Mouse (Mus musculus) CH12.LX (cell line): ENCODE results near the gene Rpl18. TPM values are rescaled to one million over a fixed set of nuclear protein-coding genes. Genes with fewer than 3 reads are reported as not detected.

Experiments used
- DNase-seq: peaks from one replicate; pipeline ENCODE4 v3.0.0-alpha.2; 2013; ENCODE audit errors: extremely low read depth
- H3K27ac ChIP-seq: 2 replicates; pipeline ENCODE4 v1.5.1; 2012; ENCODE audit warnings: low read depth, mild to moderate bottlenecking, control low read depth, moderate library complexity; ENCODE audit not compliant: insufficient read depth
- H3K27me3 ChIP-seq: replicated peaks from 2 replicates; pipeline ENCODE3; 2012; ENCODE audit warnings: inconsistent platforms
- H3K36me3 ChIP-seq, 2 experiments: replicated peaks in 1 of 2; 2 replicates each; pipeline versions ENCODE3 to v1.6.1; 2012; ENCODE audit warnings: inconsistent platforms in 1 of 2, low read length in 1 of 2, mild to moderate bottlenecking in 1 of 2, mixed read lengths in 1 of 2, moderate library complexity in 1 of 2; ENCODE audit not compliant: control insufficient read depth in 1 of 2, insufficient read depth in 1 of 2
- H3K4me1 ChIP-seq, 2 experiments: 2 replicates each; pipeline ENCODE4 v1.6.1; 2012; ENCODE audit warnings: inconsistent platforms in 1 of 2, moderate library complexity in 1 of 2; ENCODE audit not compliant: insufficient read depth in 2 of 2, control insufficient read depth in 1 of 2
- H3K4me2 ChIP-seq: 2 replicates; pipeline ENCODE4 v1.6.1; 2012; ENCODE audit warnings: low read depth, mild to moderate bottlenecking, control low read depth; ENCODE audit not compliant: poor library complexity, insufficient read depth, severe bottlenecking
- H3K4me3 ChIP-seq, 3 experiments: fragments of 150-350 bp in 1 of 3; sonication (generic) in 1 of 3; replicated peaks in 1 of 3; 2 replicates each; pipeline versions ENCODE3 to v1.5.1; 2011 to 2012; ENCODE audit warnings: low read depth in 2 of 3, low read length in 2 of 3, mild to moderate bottlenecking in 2 of 3, moderate library complexity in 2 of 3, control low read depth in 1 of 3, improper control_type of control experiment in 1 of 3, inconsistent platforms in 1 of 3, mixed read lengths in 1 of 3; ENCODE audit not compliant: poor library complexity in 1 of 3
- H3K79me2 ChIP-seq: replicated peaks from 2 replicates; pipeline ENCODE4 v1.6.1; 2012; ENCODE audit warnings: mild to moderate bottlenecking, moderate library complexity; ENCODE audit not compliant: control insufficient read depth, poor library complexity, insufficient read depth, severe bottlenecking; ENCODE audit errors: extremely low read depth
- H3K9ac ChIP-seq: 2 replicates; pipeline ENCODE4 v1.6.1; 2012; ENCODE audit warnings: low read depth, mild to moderate bottlenecking, control low read depth, moderate library complexity; ENCODE audit not compliant: insufficient read depth
- H3K9me3 ChIP-seq: replicated peaks from 2 replicates; pipeline ENCODE3; 2012; ENCODE audit warnings: low read length, inconsistent platforms, mixed read lengths
- CHD2 ChIP-seq: IDR thresholded peaks from 2 replicates; pipeline ENCODE4 v1.6.1; 2011; ENCODE audit warnings: low read length, improper control_type of control experiment
- E2F4 ChIP-seq: IDR thresholded peaks from 2 replicates; pipeline ENCODE4 v1.6.1; 2011; ENCODE audit warnings: low read depth, low read length, improper control_type of control experiment; ENCODE audit not compliant: insufficient replicate concordance
- ELF1 ChIP-seq: IDR thresholded peaks from 2 replicates; pipeline ENCODE4 v1.6.1; 2014; ENCODE audit warnings: low read depth, mild to moderate bottlenecking, inconsistent platforms, low read length, improper control_type of control experiment
- EP300 ChIP-seq: IDR thresholded peaks from 2 replicates; pipeline ENCODE4 v1.6.1; 2011; ENCODE audit warnings: low read length, improper control_type of control experiment
- HCFC1 ChIP-seq: IDR thresholded peaks from 2 replicates; pipeline ENCODE4 v1.6.1; 2012; ENCODE audit warnings: low read depth, mild to moderate bottlenecking, inconsistent platforms, low read length, improper control_type of control experiment
- IRF4 ChIP-seq: IDR thresholded peaks from 2 replicates; pipeline ENCODE4 v1.6.1; 2014; ENCODE audit warnings: low read depth, mild to moderate bottlenecking, inconsistent platforms, low read length, improper control_type of control experiment
- JUN ChIP-seq: IDR thresholded peaks from 2 replicates; pipeline ENCODE4 v1.6.1; 2011; ENCODE audit warnings: low read depth, mild to moderate bottlenecking, low read length, improper control_type of control experiment, moderate library complexity; ENCODE audit not compliant: insufficient read depth
- MAX ChIP-seq: IDR thresholded peaks from 2 replicates; pipeline ENCODE4 v1.6.1; 2011; ENCODE audit warnings: low read length, improper control_type of control experiment
- MAZ ChIP-seq: IDR thresholded peaks from 2 replicates; pipeline ENCODE4 v1.6.1; 2012; ENCODE audit warnings: low read depth, mild to moderate bottlenecking, inconsistent platforms, low read length, improper control_type of control experiment, moderate library complexity
- MEF2A ChIP-seq: IDR thresholded peaks from 2 replicates; pipeline ENCODE4 v1.6.1; 2014; ENCODE audit warnings: low read depth, mild to moderate bottlenecking, inconsistent platforms, low read length, improper control_type of control experiment, borderline replicate concordance
- MXI1 ChIP-seq: IDR thresholded peaks from 2 replicates; pipeline ENCODE4 v1.6.1; 2011; ENCODE audit warnings: mild to moderate bottlenecking, low read depth, low read length, improper control_type of control experiment
- PAX5 ChIP-seq: IDR thresholded peaks from 2 replicates; pipeline ENCODE4 v1.6.1; 2012; ENCODE audit warnings: low read length, inconsistent platforms, mixed read lengths
- POLR2AphosphoS2 ChIP-seq: IDR thresholded peaks from 2 replicates; pipeline ENCODE4 v1.6.1; 2011; ENCODE audit warnings: low read depth, low read length, improper control_type of control experiment
- RCOR1 ChIP-seq: conservative IDR thresholded peaks from 2 replicates; pipeline ENCODE4 v1.6.1; 2012; ENCODE audit warnings: low read depth, mild to moderate bottlenecking, inconsistent platforms, low read length, improper control_type of control experiment
- SIN3A ChIP-seq: IDR thresholded peaks from 2 replicates; pipeline ENCODE4 v1.6.1; 2012; ENCODE audit warnings: low read length, improper control_type of control experiment, inconsistent platforms
- SMC3 ChIP-seq: IDR thresholded peaks from 2 replicates; pipeline ENCODE4 v1.6.1; 2011; ENCODE audit warnings: low read depth, low read length, improper control_type of control experiment
- TBP ChIP-seq: conservative IDR thresholded peaks from 2 replicates; pipeline ENCODE4 v1.6.1; 2011; ENCODE audit warnings: low read depth, low read length, improper control_type of control experiment
- UBTF ChIP-seq: IDR thresholded peaks from 2 replicates; pipeline ENCODE4 v1.6.1; 2012; ENCODE audit warnings: low read depth, mild to moderate bottlenecking, inconsistent platforms, low read length, improper control_type of control experiment, moderate library complexity
- ZKSCAN1 ChIP-seq: IDR thresholded peaks from 2 replicates; pipeline ENCODE4 v1.6.1; 2012; ENCODE audit warnings: low read depth, inconsistent platforms, low read length, improper control_type of control experiment, borderline replicate concordance
- ZMIZ1 ChIP-seq: IDR thresholded peaks from 2 replicates; pipeline ENCODE4 v1.6.1; 2012; ENCODE audit warnings: low read depth, mild to moderate bottlenecking, inconsistent platforms, low read length, improper control_type of control experiment
- ZNF384 ChIP-seq: IDR thresholded peaks from 2 replicates; pipeline ENCODE4 v1.6.1; 2012; ENCODE audit warnings: low read depth, low read length, improper control_type of control experiment, inconsistent platforms
- dilution Hi-C: fragments of 300-500 bp; cut with MboI; formaldehyde crosslinking; loops from 2 replicates; pipeline ENCODE4 v1.14.3; 2020; ENCODE audit warnings: low sequenced_read_pairs; ENCODE audit not compliant: extremely low pct_unique_long_range_greater_than_20kb, extremely low pct_ligation_motif_present
- in situ Hi-C: fragments of 300-500 bp; cut with MboI; formaldehyde crosslinking; loops from 3 replicates; pipeline ENCODE4 v1.14.3; 2019; ENCODE audit warnings: low sequenced_read_pairs, low pct_ligation_motif_present, low pct_unique_long_range_greater_than_20kb, mixed read lengths
- polyA plus RNA-seq: library from polyadenylated mRNA; unstranded; fragments of >175 nt; gene quantifications from 2 replicates; pipeline ENCODE4 v1.2.1, GENCODE M21; 2012; ENCODE audit warnings: low read depth; ENCODE audit not compliant: insufficient read length
- total RNA-seq, 2 experiments: library from RNA; depleted of rRNA; stranded (reverse); fragments of 300-350 nt in 1 of 2; fragments of >200 nt in 1 of 2; gene quantifications; 2 replicates each; pipeline ENCODE4 v1.2.3; 2012 to 2014

Rpl18 gene
- total and polyA plus RNA-seq, 3 experiments, result 2,393 to 3,766 (median 3,204) TPM

- dilution Hi-C loops, result no loop called here
- no peaks in the 10 kb centered on the region for H3K36me3 ChIP-seq
- H3K4me2 ChIP-seq, result no peak overlapping the region
These were observed 12.9 kb upstream of the Rpl18 start for GRCm38 (mm10) chr7:45702316-45702715.

GRCm38 (mm10) chr7:45702809-45703520, 12.3 kb upstream of the Rpl18 start:
- in situ Hi-C loops (no loop called here), dilution Hi-C loops (no loop called here)
- TF ChIP-seq MEF2A (no peak), ZNF384 (no peak)
- no peaks in the 10 kb centered on the region for H3K9me3 ChIP-seq
- no peaks in the 10 kb centered on the region for H3K36me3 ChIP-seq
- no peak overlapping the region; the same call in 1 of the 2 replicates for H3K4me2 ChIP-seq
- no peaks in the 10 kb centered on the region for H3K27me3 ChIP-seq
- H3K4me1 ChIP-seq, result peaks cover 3 to 58% of the 10 kb centered on the region in 2 experiments; a peak in 3 of 4 replicates
- no peak overlapping the region for H3K27ac ChIP-seq
- no peak overlapping the region for H3K9ac ChIP-seq
- H3K79me2 ChIP-seq, result no peaks in the 10 kb centered on the region
- H3K4me3 ChIP-seq, result no peak overlapping the region
- no peak for DNase-seq

More at GRCm38 (mm10) chr7:45702316-45702715, 12.9 kb upstream of the Rpl18 start:
- TF ChIP-seq ZMIZ1 (no peak), MAZ (no peak), MAX (no peak), PAX5 (no peak), ZKSCAN1 (no peak), HCFC1 (no peak), SMC3 (no peak), MEF2A (no peak), MXI1 (no peak)
- Histone ChIP-seq H3K4me3 (no peak overlapping the region), H3K9me3 (no peaks in the 10 kb centered on the region), H3K27me3 (no peaks in the 10 kb centered on the region), H3K79me2 (no peaks in the 10 kb centered on the region), H3K27ac (no peak overlapping the region), H3K4me1 (peaks cover 3 to 57% of the 10 kb centered on the region in 2 experiments; a peak in 3 of 4 replicates), H3K9ac (no peak overlapping the region)
- no peak for DNase-seq
- in situ Hi-C loops, result no loop called here

- in situ Hi-C loops (no loop called here), dilution Hi-C loops (no loop called here)
- H3K4me3 ChIP-seq, result peak overlapping the region; percentile 44 to 55 (median 46)
- H3K27me3 ChIP-seq, result no peaks in the 10 kb centered on the region
- H3K36me3 ChIP-seq, result no peaks in the 10 kb centered on the region
- peak overlapping the region; percentile 58; the same call in 1 of the 2 replicates for H3K9ac ChIP-seq
- H3K4me2 ChIP-seq, result peak overlapping the region; percentile 91
- H3K27ac ChIP-seq, result peak overlapping the region; percentile 66
- no peaks in the 10 kb centered on the region for H3K9me3 ChIP-seq
- H3K79me2 ChIP-seq, result no peaks in the 10 kb centered on the region
- TF ChIP-seq ELF1 (no peak), RCOR1 (no peak), CHD2 (no peak), PAX5 (no peak), ZNF384 (no peak), UBTF (no peak), EP300 (no peak), MAZ (no peak), IRF4 (no peak), SIN3A (no peak), E2F4 (no peak), ZKSCAN1 (no peak), JUN (no peak), POLR2AphosphoS2 (no peak), TBP (no peak), MEF2A (no peak), MXI1 (no peak)
- peaks cover 3 to 60% of the 10 kb centered on the region in 2 experiments; a peak in 3 of 4 replicates for H3K4me1 ChIP-seq
- no peak for DNase-seq
These were observed 11.7 kb upstream of the Rpl18 start for GRCm38 (mm10) chr7:45703521-45704033.
